Mouse (Mus musculus) erythroblast, adult 5-6 weeks (primary cell): ENCODE results near the gene Fra10ac1. TPM values are rescaled to one million over a fixed set of nuclear protein-coding genes. Genes with fewer than 3 reads are reported as not detected.

Source experiments
- ATAC-seq: replicated peaks from 2 replicates; pipeline ENCODE4 v1.8.0; 2016; ENCODE audit warnings: moderate number of reproducible peaks, mild to moderate bottlenecking, moderate TSS enrichment, inconsistent platforms; ENCODE audit not compliant: poor library complexity, low FRiP score, severe bottlenecking
- total RNA-seq, 2 experiments: library from RNA; stranded (forward) in 1 of 2; stranded (reverse) in 1 of 2; fragments of 150-400 nt in 1 of 2; fragments of 200-764, 138-1000 nt in 1 of 2; gene quantifications; 2 replicates each; pipeline versions ENCODE4 v1.2.3 to v1.2.4; 2015 to 2017; ENCODE audit warnings: low replicate concordance in 2 of 2

Fra10ac1 gene
- total RNA-seq, 2 experiments from 2014 or later, result 6.1 to 7.3 TPM

- ATAC-seq, result no peak
Observed at GRCm38 (mm10) chr19:38236526-38236925, 12.6 kb upstream of the Fra10ac1 start.

- ATAC-seq, result no peak
Observed at GRCm38 (mm10) chr19:38232516-38232915, 8.6 kb upstream of the Fra10ac1 start.

- no peak for ATAC-seq
Observed at GRCm38 (mm10) chr19:38232087-38232486, 8.1 kb upstream of the Fra10ac1 start.

- ATAC-seq, result no peak
Observed at GRCm38 (mm10) chr19:38228699-38229098, 4.7 kb upstream of the Fra10ac1 start.

GRCm38 (mm10) chr19:38224685-38225060, 717 bp upstream of the Fra10ac1 start:
- no peak for ATAC-seq

- no peak for ATAC-seq
Observed at GRCm38 (mm10) chr19:38223356-38223904, 526 bp downstream of the Fra10ac1 start.

GRCm38 (mm10) chr19:38217696-38218095, 6.3 kb downstream of the Fra10ac1 start:
- ATAC-seq, result no peak

- ATAC-seq, result no peak
Observed at GRCm38 (mm10) chr19:38206669-38207068, 17.3 kb downstream of the Fra10ac1 start.

- no peak for ATAC-seq
Observed at GRCm38 (mm10) chr19:38198731-38199130, 25.2 kb downstream of the Fra10ac1 start.

GRCm38 (mm10) chr19:38195245-38195644, 28.7 kb downstream of the Fra10ac1 start:
- no peak for ATAC-seq

- ATAC-seq, result no peak
Observed at GRCm38 (mm10) chr19:38191446-38191845, 32.5 kb downstream of the Fra10ac1 start.

- ATAC-seq, result no peak
Observed at GRCm38 (mm10) chr19:38190606-38191005, 33.4 kb downstream of the Fra10ac1 start.

- ATAC-seq, result no peak
Observed at GRCm38 (mm10) chr19:38187345-38187680, 36.6 kb downstream of the Fra10ac1 start.

GRCm38 (mm10) chr19:38186631-38187344, 37.2 kb downstream of the Fra10ac1 start:
- no peak for ATAC-seq

- ATAC-seq, result no peak
Observed at GRCm38 (mm10) chr19:38179675-38180074, 44.3 kb downstream of the Fra10ac1 start.

- no peak for ATAC-seq
Observed at GRCm38 (mm10) chr19:38164633-38165032, 59.3 kb downstream of the Fra10ac1 start.

GRCm38 (mm10) chr19:38161648-38162354, 62.2 kb downstream of the Fra10ac1 start:
- ATAC-seq, result no peak

GRCm38 (mm10) chr19:38156243-38156642, 67.7 kb downstream of the Fra10ac1 start:
- no peak for ATAC-seq

GRCm38 (mm10) chr19:38143540-38144271, 80.2 kb downstream of the Fra10ac1 start:
- no peak for ATAC-seq
